Mouse (Mus musculus) kidney, postnatal 36 days (tissue): Measurements from ENCODE around the gene Olfr297.

Source experiments
- DNase-seq, 2 experiments: peaks; one replicate each; pipeline ENCODE4 v3.0.0; 2021 to 2022; ENCODE audit warnings: mixed read lengths in 2 of 2

The Olfr297 gene

GRCm38 (mm10) chr7:86519668-86520067 lies at the start of gene Olfr297:
Gene Olfr297, plus strand, starts transcription at chr7:86519968.
- no peak for DNase-seq

GRCm38 (mm10) chr7:86492384-86492783 lies 27.4 kb upstream of the Olfr297 start, which contains the start of gene Olfr298:
Gene Olfr298, minus strand, starts transcription at chr7:86492484.
- DNase-seq, result no peak
